In genomic region chr15:8446435-8446834, GRCm38 (mm10) we compare ENCODE assay signal across 8 mouse cellular contexts. TPM values are rescaled to one million over a fixed set of nuclear protein-coding genes. Genes with fewer than 3 reads are reported as not detected.
A peak's percentile ranks its signal among the peaks of the same experiment; 100 is the strongest.
DNase-seq lines count a peak whose midpoint lies in the region; ATAC-seq and TF ChIP-seq lines count a peak whose summit lies in the region.

No protein-coding gene starts in this region.

- TF ChIP-seq EP300 in lung, postnatal 0 days (IDR thresholded peaks at IDR 0.05) = no peak

- H3K27ac ChIP-seq in forebrain, embryonic 12.5 days = 0 out of 2 replicates have a peak overlapping the region, but pooled peaks have one; percentile 33
- peak overlapping the region; percentile 91 for H3K27ac ChIP-seq in intestine, embryonic 16.5 days (ENCODE audit: low read length)
- H3K27ac ChIP-seq in lung, postnatal 0 days (ENCODE audit: low read length) = peak overlapping the region; percentile 99

- no peaks in the 10 kb centered on the region for H3K27me3 ChIP-seq in forebrain, embryonic 12.5 days
- no peaks in the 10 kb centered on the region for H3K27me3 ChIP-seq in intestine, embryonic 16.5 days (replicated peaks; ENCODE audit: control insufficient read depth, insufficient read depth, low read length)
- no peaks in the 10 kb centered on the region for H3K27me3 ChIP-seq in lung, postnatal 0 days (replicated peaks; ENCODE audit: insufficient read depth, low read length)

- H3K4me3 ChIP-seq in forebrain, embryonic 12.5 days (replicated peaks) = peak overlapping the region; percentile 89
- peak overlapping the region; percentile 98 for H3K4me3 ChIP-seq in intestine, embryonic 16.5 days (ENCODE audit: low read length)
- H3K4me3 ChIP-seq in lung, postnatal 0 days (ENCODE audit: low read depth, low read length) = peak overlapping the region; percentile 91

- H3K36me3 ChIP-seq in forebrain, embryonic 12.5 days (replicated peaks) = no peaks in the 10 kb centered on the region
- no peaks in the 10 kb centered on the region for H3K36me3 ChIP-seq in intestine, embryonic 16.5 days (ENCODE audit: control insufficient read depth, insufficient read depth, low read length)
- H3K36me3 ChIP-seq in lung, postnatal 0 days (ENCODE audit: insufficient read depth, low read length) = no peaks in the 10 kb centered on the region

- H3K9me3 ChIP-seq in forebrain, embryonic 12.5 days = no peaks in the 10 kb centered on the region
- H3K9me3 ChIP-seq in intestine, embryonic 16.5 days (ENCODE audit: control insufficient read depth, low read length) = no peaks in the 10 kb centered on the region
- H3K9me3 ChIP-seq in lung, postnatal 0 days (ENCODE audit: low read length) = no peaks in the 10 kb centered on the region

- 3% methylated on average over 6 of the region's 6 CpGs for WGBS in forebrain, embryonic 12.5 days
- 4% methylated on average over 6 of the region's 6 CpGs for WGBS in intestine, embryonic 16.5 days
- WGBS in lung, postnatal 0 days = 2% methylated on average over 6 of the region's 6 CpGs

- DNase-seq in cerebellum, adult 9-10 months = peak; percentile 47
- no peak for DNase-seq in cerebellum, postnatal 36 days
- DNase-seq in ZHBTc4 (ENCODE audit: low read depth, low spot score) = peak; percentile 63
- peak; percentile 84 for DNase-seq in lung, postnatal 0 days (ENCODE audit: low spot score)
- peak; percentile 34 for DNase-seq in skeletal muscle tissue, adult 2 months (ENCODE audit: low read depth, low spot score)
- DNase-seq in layer of hippocampus, adult 8-10 months (ENCODE audit: low spot score in 2 of 2) = no peak

- H3K9ac ChIP-seq in forebrain, embryonic 12.5 days = peak overlapping the region; percentile 98
- H3K9ac ChIP-seq in intestine, embryonic 16.5 days (ENCODE audit: low read depth, low read length) = peak overlapping the region; percentile 100
- peak overlapping the region; percentile 36; the same call in 1 of the 2 replicates for H3K9ac ChIP-seq in lung, postnatal 0 days (replicated peaks; ENCODE audit: low read depth)

- ATAC-seq in forebrain, embryonic 12.5 days (ENCODE audit: low FRiP score) = no peak
- 0 out of 2 replicates have a peak, but pooled peaks have one; percentile 8 for ATAC-seq in intestine, embryonic 16.5 days
- ATAC-seq in lung, postnatal 0 days = 0 out of 2 replicates have a peak, but pooled peaks have one; percentile 2

- peak overlapping the region; percentile 76 for H3K4me2 ChIP-seq in forebrain, embryonic 12.5 days
- peak overlapping the region; percentile 89 for H3K4me2 ChIP-seq in intestine, embryonic 16.5 days (ENCODE audit: low read depth, low read length)
- H3K4me2 ChIP-seq in lung, postnatal 0 days (replicated peaks; ENCODE audit: low read depth, low read length) = peak overlapping the region; percentile 90

- peaks cover 29% of the 10 kb centered on the region for H3K4me1 ChIP-seq in forebrain, embryonic 12.5 days
- peaks cover 8% of the 10 kb centered on the region for H3K4me1 ChIP-seq in intestine, embryonic 16.5 days (ENCODE audit: control insufficient read depth, insufficient read depth, low read length)
- H3K4me1 ChIP-seq in lung, postnatal 0 days (ENCODE audit: insufficient read depth, low read depth, low read length) = peaks cover 5% of the 10 kb centered on the region; the same call in 1 of the 2 replicates

- peak; percentile 52 for TF ChIP-seq CTCF in lung, postnatal 0 days (IDR thresholded peaks at IDR 0.05)

RNA-seq across cellular contexts. Expression of gene Nipbl, which starts 2.2 kb away (rescaled TPM):
- polyA plus RNA-seq in forebrain, embryonic 12.5 days (2016; fragmentation: Nextera tagmentation; extraction: Ambion mirVana) = 25.0 and 25.9 TPM in 2 replicates
- 11.2 and 12.5 TPM in 2 replicates for polyA plus RNA-seq in intestine, embryonic 16.5 days (2015; fragmentation: Nextera tagmentation; extraction: Ambion mirVana)
- polyA plus RNA-seq in lung, postnatal 0 days (2015; fragmentation: Nextera tagmentation; extraction: Ambion mirVana) = 15.1 and 17.6 TPM in 2 replicates
- 10 to 100 TPM; 29.5 to 37.3 (median 33.6) TPM for total RNA-seq in layer of hippocampus, adult 8-10 months (2022)

Comparison
In these comparisons a context has a peak if more than half of its experiments do, and no peak if none do; other contexts are left out.
1. DNase-seq: peak in cerebellum, adult 9-10 months (single experiment), ZHBTc4 (single experiment), lung, postnatal 0 days (single experiment) and skeletal muscle tissue, adult 2 months (single experiment); none in cerebellum, postnatal 36 days (0 of 2) and layer of hippocampus, adult 8-10 months (0 of 2).
2. H3K27ac ChIP-seq: peak in every context shown above with its lines; median percentile 99 in lung, postnatal 0 days; 91 in intestine, embryonic 16.5 days; 33 in forebrain, embryonic 12.5 days.
3. H3K9ac ChIP-seq: peak in every context shown above with its lines; median percentile 100 in intestine, embryonic 16.5 days; 98 in forebrain, embryonic 12.5 days; 36 in lung, postnatal 0 days.
4. Peak in every context shown above with its lines, with median percentiles within 50 percentile points of each other: H3K4me2 ChIP-seq and H3K4me3 ChIP-seq.